Mouse (Mus musculus) ES-Bruce4 (cell line): ENCODE results near the gene Tenm4.

Experiments used
- CTCF ChIP-seq: IDR thresholded peaks from one replicate; pipeline ENCODE4 v1.8.1; 2011; ENCODE audit warnings: low read depth, low read length
- EP300 ChIP-seq: IDR thresholded peaks from 2 replicates; pipeline ENCODE4 v1.6.1; 2011; ENCODE audit warnings: low read depth, low read length; ENCODE audit not compliant: insufficient read depth

DNA sequence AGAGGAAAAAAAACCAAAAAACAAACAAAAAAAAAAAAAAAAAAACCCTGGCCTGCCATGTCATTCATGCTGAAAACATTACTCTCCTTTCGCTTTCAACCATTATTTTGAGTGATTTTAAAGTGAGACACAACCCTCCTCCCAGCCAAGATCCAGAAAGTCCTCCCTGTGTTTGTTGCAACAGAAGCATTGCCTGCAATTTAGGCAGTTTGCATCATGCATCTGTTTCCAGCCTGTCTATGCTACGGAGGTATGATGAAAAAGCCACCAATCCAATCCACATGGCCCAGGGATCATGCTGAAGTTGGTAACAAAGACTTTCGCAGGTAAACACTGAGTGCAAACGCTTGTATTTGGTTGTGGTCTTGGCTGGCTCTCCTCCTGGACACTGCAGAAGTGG, 158.3 kb downstream of the Tenm4 start:
- TF ChIP-seq CTCF = no peak
- no peak for TF ChIP-seq EP300
